In genomic region chr5:24364508-24364907, GRCm38 (mm10) we compare ENCODE assay signal across 9 mouse cellular contexts. TPM values are rescaled to one million over a fixed set of nuclear protein-coding genes. Genes with fewer than 3 reads are reported as not detected.
DNase-seq lines count a peak whose midpoint lies in the region; ATAC-seq and TF ChIP-seq lines count a peak whose summit lies in the region.
"Had no signal": no experiment of that assay in that cellular context is flagged by ENCODE, and none has a peak within 500 bp of the region (broad histone marks: within the 10 kb centered on the region; RNA-seq: fewer than 3 reads in every experiment).

Gene Nos3, plus strand, starts transcription at chr5:24364810.

- H3K27me3 ChIP-seq in neural tube, embryonic 12.5 days (replicated peaks): no peaks in the 10 kb centered on the region
- H3K27me3 ChIP-seq in heart, embryonic 13.5 days (replicated peaks): peaks cover 3% of the 10 kb centered on the region; the same call in 1 of the 2 replicates
- no peaks in the 10 kb centered on the region for H3K27me3 ChIP-seq in kidney, postnatal 0 days (ENCODE audit: insufficient read depth, low read length)
- no peaks in the 10 kb centered on the region for H3K27me3 ChIP-seq in neural tube, embryonic 13.5 days

- H3K27ac ChIP-seq in neural tube, embryonic 12.5 days: no peak within 1 kb of the TSS
- H3K27ac ChIP-seq in heart, embryonic 13.5 days (replicated peaks): peak within 1 kb of the TSS; percentile 77
- H3K27ac ChIP-seq in kidney, postnatal 0 days: peak within 1 kb of the TSS; percentile 56; the same call in 1 of the 2 replicates
- 0 out of 2 replicates have a peak within 1 kb of the TSS, but pooled peaks have one; percentile 33 for H3K27ac ChIP-seq in neural tube, embryonic 13.5 days (replicated peaks)

- H3K9me3 ChIP-seq in neural tube, embryonic 12.5 days: no peaks in the 10 kb centered on the region
- H3K9me3 ChIP-seq in heart, embryonic 13.5 days: no peaks in the 10 kb centered on the region
- no peaks in the 10 kb centered on the region for H3K9me3 ChIP-seq in kidney, postnatal 0 days (replicated peaks; ENCODE audit: low read length)
- H3K9me3 ChIP-seq in neural tube, embryonic 13.5 days: no peaks in the 10 kb centered on the region

- peaks cover 2% of the 10 kb centered on the region; the same call in 1 of the 2 replicates for H3K4me1 ChIP-seq in neural tube, embryonic 12.5 days
- H3K4me1 ChIP-seq in heart, embryonic 13.5 days: peaks cover 28% of the 10 kb centered on the region
- H3K4me1 ChIP-seq in kidney, postnatal 0 days (replicated peaks; ENCODE audit: insufficient read depth, low read length): no peaks in the 10 kb centered on the region
- H3K4me1 ChIP-seq in neural tube, embryonic 13.5 days (replicated peaks): peaks cover 7% of the 10 kb centered on the region

- WGBS in neural tube, embryonic 12.5 days: 39% methylated on average over 12 of the region's 12 CpGs
- WGBS in heart, embryonic 13.5 days: 41% methylated on average over 12 of the region's 12 CpGs
- 52% methylated on average over 12 of the region's 12 CpGs for WGBS in kidney, postnatal 0 days
- WGBS in neural tube, embryonic 13.5 days: 35% methylated on average over 12 of the region's 12 CpGs

- H3K9ac ChIP-seq in neural tube, embryonic 12.5 days: no peak within 1 kb of the TSS
- H3K9ac ChIP-seq in heart, embryonic 13.5 days: peak within 1 kb of the TSS; percentile 74
- 0 out of 2 replicates have a peak within 1 kb of the TSS, but pooled peaks have one; percentile 3 for H3K9ac ChIP-seq in kidney, postnatal 0 days (ENCODE audit: low read depth, low read length)
- H3K9ac ChIP-seq in neural tube, embryonic 13.5 days: no peak within 1 kb of the TSS

- H3K4me3 ChIP-seq in neural tube, embryonic 12.5 days: no peak within 1 kb of the TSS
- H3K4me3 ChIP-seq in heart, embryonic 13.5 days: peak within 1 kb of the TSS; percentile 50
- H3K4me3 ChIP-seq in kidney, postnatal 0 days (replicated peaks; ENCODE audit: low read depth, low read length): peak within 1 kb of the TSS; percentile 24
- peak within 1 kb of the TSS; percentile 21 for H3K4me3 ChIP-seq in neural tube, embryonic 13.5 days

- H3K4me2 ChIP-seq in neural tube, embryonic 12.5 days (replicated peaks): 0 out of 2 replicates have a peak within 1 kb of the TSS, but pooled peaks have one; percentile 30
- H3K4me2 ChIP-seq in heart, embryonic 13.5 days: peak within 1 kb of the TSS; percentile 59
- H3K4me2 ChIP-seq in kidney, postnatal 0 days (ENCODE audit: low read length): peak within 1 kb of the TSS; percentile 43
- peak within 1 kb of the TSS; percentile 16; the same call in 1 of the 2 replicates for H3K4me2 ChIP-seq in neural tube, embryonic 13.5 days

- no peak for DNase-seq in neural tube, embryonic 10.5 days (ENCODE audit: extremely low spot score, low spot score)
- DNase-seq in kidney, postnatal 0 days (ENCODE audit: low spot score): no peak
- no peak for DNase-seq in layer of hippocampus, adult 9-11 months
- DNase-seq in ovary, postnatal 10 days (ENCODE audit: low spot score): no peak
- DNase-seq in urinary bladder, postnatal 10 days (ENCODE audit: low spot score): no peak

- no peak for TF ChIP-seq CTCF in kidney, postnatal 0 days (IDR thresholded peaks at IDR 0.05; ENCODE audit: low read depth)

- no peaks in the 10 kb centered on the region for H3K36me3 ChIP-seq in neural tube, embryonic 12.5 days
- H3K36me3 ChIP-seq in heart, embryonic 13.5 days: 0 out of 2 replicates have a peak, but pooled peaks cover 4% of the 10 kb centered on the region
- no peaks in the 10 kb centered on the region for H3K36me3 ChIP-seq in kidney, postnatal 0 days (ENCODE audit: insufficient read depth, low read length)
- no peaks in the 10 kb centered on the region for H3K36me3 ChIP-seq in neural tube, embryonic 13.5 days

- ATAC-seq in neural tube, embryonic 12.5 days (ENCODE audit: low FRiP score, low read depth): no peak
- ATAC-seq in heart, embryonic 13.5 days (ENCODE audit: extremely low read depth, insufficient number of reproducible peaks, low FRiP score, low TSS enrichment): peak; percentile 34; the same call in 1 of the 2 replicates
- ATAC-seq in kidney, postnatal 0 days (replicated peaks; ENCODE audit: low FRiP score, low read depth): 0 out of 2 replicates have a peak, but pooled peaks have one; percentile 20
- ATAC-seq in neural tube, embryonic 13.5 days (ENCODE audit: low read depth): no peak
- ATAC-seq: Patski had no signal

RNA-seq across cellular contexts. Expression of gene Nos3, which starts in this region (rescaled TPM):
- polyA plus RNA-seq in neural tube, embryonic 12.5 days (2016; fragmentation: Nextera tagmentation; extraction: Ambion mirVana): 9.2 and 9.4 TPM in 2 replicates
- polyA plus RNA-seq in heart, embryonic 13.5 days (2015; fragmentation: Nextera tagmentation; extraction: Ambion mirVana): 34.0 and 35.0 TPM in 2 replicates
- polyA plus RNA-seq in kidney, postnatal 0 days (2015; fragmentation: Nextera tagmentation; extraction: Ambion mirVana): 12.8 and 14.0 TPM in 2 replicates
- 9.3 and 9.6 TPM in 2 replicates for polyA plus RNA-seq in neural tube, embryonic 13.5 days (2015; fragmentation: Nextera tagmentation; extraction: Ambion mirVana)

Comparison
In these comparisons a context has a peak if more than half of its experiments do, and no peak if none do; other contexts are left out.
1. ATAC-seq: peak in heart, embryonic 13.5 days (single experiment) and kidney, postnatal 0 days (single experiment); none in neural tube, embryonic 12.5 days (single experiment) and neural tube, embryonic 13.5 days (single experiment).
2. H3K9ac ChIP-seq: peak in heart, embryonic 13.5 days (single experiment) and kidney, postnatal 0 days (single experiment); none in neural tube, embryonic 12.5 days (single experiment) and neural tube, embryonic 13.5 days (single experiment).
3. Peak in every context shown above with its lines, with median percentiles within 50 percentile points of each other: H3K4me2 ChIP-seq.